Mouse (Mus musculus) left cerebral cortex, adult 11 months (tissue): ENCODE data around the gene Id1.
A peak's percentile ranks its signal among the peaks of the same experiment; 100 is the strongest.

Experiments
- DNase-seq: peaks from one replicate; pipeline ENCODE4 v3.0.0; 2022; ENCODE audit warnings: low spot score

Id1 gene

DNA sequence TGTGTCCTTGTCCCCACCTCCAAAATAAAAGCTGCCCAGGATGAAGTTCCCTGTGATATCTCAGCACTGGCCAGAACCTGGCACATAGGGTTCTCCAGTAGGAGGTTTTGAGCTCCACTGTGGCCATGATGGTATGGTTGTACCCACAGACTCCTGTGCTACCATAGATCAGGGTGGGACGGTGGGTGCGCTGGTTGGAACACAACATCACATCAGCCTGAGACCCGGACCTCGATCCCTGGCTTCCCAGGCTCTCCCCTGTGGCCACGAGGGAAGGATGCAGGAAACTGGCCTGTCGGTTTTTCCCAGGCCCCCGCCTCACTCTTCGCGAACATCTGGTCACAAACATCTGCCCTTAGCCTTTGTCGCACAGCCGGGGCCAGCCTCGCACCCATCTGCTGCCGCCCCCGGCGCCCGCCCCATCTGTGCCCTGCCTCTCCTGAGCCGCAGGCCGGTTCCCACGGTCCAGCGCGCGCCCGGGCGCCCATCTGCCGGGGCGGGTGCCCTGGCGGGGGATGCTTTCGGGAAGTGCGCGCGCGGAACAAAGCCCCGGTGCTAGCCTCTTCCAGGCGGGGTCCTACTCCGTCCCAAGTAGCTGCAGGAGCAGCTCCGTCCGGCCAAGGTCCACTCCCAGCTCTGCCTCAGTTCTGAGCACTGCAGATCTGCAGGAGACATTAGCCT lies 12.3 kb upstream of the Id1 start:
- no peak for DNase-seq

DNA sequence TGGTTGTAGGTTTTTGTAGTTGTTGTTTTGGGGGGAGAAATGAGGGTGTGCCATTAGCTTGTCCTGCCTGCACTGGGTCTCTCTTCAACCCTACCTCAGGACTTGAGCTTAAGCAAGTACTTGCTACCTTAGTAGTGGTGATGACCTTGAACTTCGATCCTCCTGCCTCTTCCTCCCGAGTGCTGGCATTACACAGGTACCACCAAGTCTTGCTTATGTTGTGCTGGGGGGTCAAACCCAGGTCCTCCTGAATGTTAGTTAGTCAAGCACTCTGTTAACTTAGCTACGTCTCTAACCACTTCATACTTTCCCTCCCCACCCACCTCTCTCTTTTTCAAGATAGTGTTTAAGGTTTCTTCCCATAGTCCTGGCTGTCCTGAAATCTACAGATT lies 11.7 kb upstream of the Id1 start:
- DNase-seq: no peak

DNA sequence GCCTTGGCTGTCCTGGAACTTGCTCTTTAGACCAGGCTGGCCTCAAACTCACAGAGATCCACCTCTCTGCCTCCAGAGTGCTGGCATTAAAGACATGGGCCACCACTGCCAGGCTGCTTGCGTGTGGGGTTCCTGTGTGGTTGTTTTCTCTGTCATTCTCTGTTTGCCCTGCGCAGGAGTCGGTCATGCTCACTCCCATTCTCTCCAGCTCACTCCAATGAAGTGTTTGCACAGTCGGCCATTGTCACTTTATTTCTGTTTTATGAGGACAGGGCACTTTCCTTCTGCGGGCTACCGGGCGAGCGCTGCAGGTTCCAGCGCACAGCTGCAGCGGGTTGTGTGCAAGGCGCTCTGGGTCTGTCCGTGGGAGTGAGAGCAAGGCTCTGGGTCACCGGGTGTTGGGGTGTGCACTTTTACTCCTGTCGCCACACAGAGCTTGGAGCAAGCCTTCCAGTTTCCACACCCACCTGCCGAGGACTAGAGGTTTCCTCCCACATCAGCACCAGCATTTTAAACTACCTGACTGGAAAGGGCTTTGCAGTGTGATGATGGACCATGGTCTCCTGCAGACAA lies 10.8 kb upstream of the Id1 start:
- no peak for DNase-seq

GRCm38 (mm10) chr2:152726213-152726612 lies 9.8 kb upstream of the Id1 start:
- DNase-seq: no peak

GRCm38 (mm10) chr2:152726751-152727335 lies 9.2 kb upstream of the Id1 start:
- no peak for DNase-seq

GRCm38 (mm10) chr2:152727795-152728510 lies 8.1 kb upstream of the Id1 start:
- DNase-seq: no peak

DNA sequence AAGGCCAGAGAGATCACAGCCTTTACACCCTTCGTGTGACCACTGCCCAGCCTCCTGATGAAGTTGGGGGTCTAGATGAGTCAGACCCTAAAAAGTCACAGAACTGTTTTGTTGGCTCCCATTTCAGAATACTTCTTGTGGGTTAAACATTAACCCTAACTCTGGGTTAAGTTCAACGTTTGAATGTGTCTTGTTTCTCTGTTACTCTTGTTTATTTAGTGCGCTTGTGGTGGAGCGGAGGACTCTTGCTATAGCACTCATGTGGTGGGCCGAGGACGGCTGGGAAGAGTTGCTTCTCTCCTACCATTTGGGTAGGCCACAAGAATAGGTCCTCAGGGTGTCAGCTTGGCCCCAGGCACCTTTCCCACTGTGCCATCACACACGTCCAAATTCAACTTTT lies 7.5 kb upstream of the Id1 start:
- no peak for DNase-seq

DNA sequence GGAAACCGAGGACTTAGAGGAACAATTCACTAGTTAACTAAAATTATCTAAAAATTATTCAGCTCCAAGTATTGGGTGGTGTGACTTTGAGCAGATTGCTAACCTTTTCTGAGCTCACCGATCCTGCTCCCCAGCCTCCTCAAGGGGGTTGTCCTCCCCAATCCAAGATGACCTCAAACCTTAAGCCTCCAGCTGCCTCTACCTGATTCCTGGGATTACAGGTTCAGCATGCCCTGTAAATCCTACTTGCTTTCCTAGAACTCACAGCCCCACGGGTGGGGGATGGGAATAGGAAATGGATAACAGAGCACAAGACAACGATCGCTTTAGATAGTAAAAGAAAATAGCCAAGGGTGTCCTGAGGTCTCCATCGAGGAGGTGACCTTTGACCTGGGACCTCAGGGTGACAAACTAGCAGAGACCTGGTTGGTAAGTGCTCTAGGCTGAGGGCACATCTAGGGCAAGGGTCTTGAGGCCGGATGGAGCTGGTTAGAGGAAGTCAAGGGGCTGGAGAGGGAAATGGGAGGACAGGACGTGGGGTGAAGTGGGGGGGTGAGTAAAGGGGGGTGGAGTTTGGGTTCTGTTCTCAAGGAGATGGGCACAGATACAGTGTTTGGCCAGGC lies 6.9 kb upstream of the Id1 start:
- DNase-seq: no peak

DNA sequence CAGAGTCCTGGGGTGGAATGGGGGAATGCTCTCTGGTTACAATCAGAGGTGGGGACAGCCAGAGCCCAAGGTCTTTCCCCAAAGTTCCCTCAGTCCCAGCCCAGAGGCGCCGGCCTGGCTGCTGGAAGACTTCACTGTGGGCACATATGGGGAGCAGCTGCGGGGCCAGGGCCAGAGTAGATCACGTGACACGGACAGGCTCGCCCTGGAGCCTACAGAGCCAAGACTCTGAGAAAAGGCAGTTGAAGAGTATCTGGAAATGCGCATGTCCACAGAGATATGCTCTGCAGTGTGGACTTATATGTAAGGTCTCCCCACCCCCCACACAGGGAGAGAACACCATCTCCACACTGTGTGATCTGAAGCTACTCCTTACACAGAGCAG lies 6.4 kb upstream of the Id1 start:
- no peak for DNase-seq

GRCm38 (mm10) chr2:152733201-152733600 lies 2.9 kb upstream of the Id1 start:
- DNase-seq: no peak

DNA sequence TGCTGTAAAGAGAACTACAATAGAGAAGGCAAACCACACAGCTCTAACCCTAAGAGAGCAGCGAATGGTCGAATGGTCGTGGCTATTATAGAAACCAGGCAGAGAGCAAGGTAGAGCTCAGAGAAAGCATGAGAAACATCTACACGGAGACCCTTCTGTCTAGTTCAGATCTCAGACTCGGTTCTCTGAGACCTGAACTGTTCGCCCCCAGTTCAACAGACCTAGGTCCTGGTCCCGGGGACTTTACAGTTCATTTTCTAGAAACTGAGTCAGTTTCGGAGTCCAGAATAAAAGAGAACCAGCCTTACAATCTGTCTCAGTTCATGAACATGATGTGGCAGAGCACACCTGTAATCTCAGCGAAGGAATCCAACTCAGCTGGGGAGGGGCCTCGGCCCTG lies 1.6 kb upstream of the Id1 start:
- no peak for DNase-seq

GRCm38 (mm10) chr2:152734984-152735383 lies 1.1 kb upstream of the Id1 start:
- peak; percentile 81 for DNase-seq

- DNase-seq: no peak
These were observed 697 bp downstream of the Id1 start for GRCm38 (mm10) chr2:152736748-152737147.

DNA sequence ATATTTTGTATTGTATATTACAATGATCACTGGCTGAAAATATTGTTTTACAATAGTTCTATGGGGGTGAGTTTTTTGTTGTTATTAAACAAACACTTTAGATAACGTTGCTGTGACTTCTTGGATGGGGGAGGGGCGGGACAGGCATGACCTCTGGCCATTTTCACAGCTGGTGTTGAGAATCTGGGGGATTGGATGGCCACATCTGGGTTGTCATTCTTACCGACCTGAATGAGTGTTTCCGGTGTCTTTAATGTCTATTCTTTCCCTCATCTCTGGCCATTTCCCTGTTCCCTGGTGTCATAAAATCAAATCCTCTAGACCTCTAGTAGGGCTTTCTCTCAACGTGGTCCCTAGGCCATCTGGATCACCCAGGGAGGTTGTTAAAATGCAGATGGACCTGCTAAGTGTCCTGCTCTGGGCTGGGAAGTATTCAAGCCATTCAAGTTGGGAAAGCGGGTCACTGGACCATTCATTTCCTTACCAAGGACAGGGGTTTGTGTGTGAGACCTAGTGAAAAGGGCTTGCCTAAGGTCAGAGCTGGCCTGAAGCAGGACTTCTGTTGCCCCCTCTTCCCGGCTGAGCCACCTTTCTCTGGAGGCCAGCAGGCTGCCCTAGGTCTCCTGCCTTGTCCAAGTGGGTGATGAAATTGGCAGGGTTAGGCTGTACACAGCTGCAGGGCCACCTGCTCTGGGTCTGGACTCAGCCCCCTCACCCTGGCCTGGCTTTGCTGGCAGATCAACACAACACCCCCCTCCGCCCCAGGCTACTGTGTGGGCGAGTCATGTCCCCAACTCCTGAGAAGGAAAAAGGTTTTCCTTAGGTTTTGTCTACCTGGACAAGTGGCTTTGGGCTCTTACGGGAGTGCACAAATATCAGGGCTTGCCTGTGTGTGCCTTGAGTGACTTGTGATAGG lies 1.5 kb downstream of the Id1 start:
- no peak for DNase-seq

- no peak for DNase-seq
These were observed 2.3 kb downstream of the Id1 start for GRCm38 (mm10) chr2:152738341-152738740.

DNA sequence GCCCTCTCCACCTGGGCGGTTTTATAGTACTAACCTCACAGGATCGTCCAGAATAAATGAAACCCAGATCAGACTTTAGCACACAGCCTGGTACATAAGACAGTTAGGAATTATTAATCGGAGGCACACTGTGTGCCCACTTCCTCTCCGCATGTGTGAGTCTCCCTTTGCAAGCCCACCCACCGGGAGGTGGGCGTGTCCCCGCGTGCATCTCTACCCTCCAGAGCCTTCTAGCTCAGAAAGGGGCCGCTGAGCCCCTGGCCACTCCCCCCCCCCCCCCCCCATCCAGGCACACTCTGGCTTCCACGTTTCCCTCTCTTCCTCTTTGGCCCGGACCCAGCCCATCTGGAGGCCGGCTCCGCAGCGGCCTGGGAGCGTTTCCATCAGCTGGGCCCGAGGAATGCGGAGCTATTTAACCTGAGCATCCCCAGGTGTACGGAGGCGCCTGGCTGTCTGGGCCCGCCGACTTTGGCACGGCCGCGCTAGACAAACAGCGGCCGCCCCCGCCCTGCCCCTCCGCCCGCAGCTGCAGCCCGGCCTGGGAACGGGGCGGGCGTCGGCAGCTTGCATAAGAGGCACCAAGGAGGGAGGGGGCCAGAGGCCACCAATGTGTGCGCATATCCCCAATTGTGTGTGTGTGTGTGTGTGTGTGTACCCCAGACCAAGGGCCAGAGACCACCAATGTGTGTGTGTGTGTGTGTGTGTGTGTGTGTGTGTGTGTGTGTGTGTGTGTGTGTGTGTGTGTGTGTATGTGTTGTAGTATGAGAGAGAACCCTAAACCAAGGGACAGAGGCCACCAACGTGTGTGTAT lies 3.2 kb downstream of the Id1 start:
- DNase-seq: no peak

GRCm38 (mm10) chr2:152739842-152740260 lies 3.8 kb downstream of the Id1 start:
- DNase-seq: no peak

DNA sequence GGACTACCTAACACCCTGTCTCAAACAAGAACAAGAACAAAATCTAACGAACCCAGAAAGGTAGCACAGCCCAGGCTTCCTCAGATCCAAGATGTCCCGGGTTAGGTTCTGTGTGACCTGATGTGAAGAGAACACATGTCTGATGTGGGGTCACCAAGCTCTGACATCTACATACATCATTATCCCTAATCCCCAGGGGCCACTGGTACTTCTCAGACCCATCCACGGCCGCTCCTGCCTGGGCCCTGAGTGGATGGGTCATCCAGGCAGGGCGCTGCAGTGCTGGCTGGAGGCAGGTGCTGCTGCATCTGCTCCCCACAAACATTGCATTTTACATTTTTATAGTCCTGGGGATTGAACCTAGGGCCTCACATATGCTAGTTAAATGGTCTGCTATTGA lies 4.4 kb downstream of the Id1 start:
- DNase-seq: no peak

- no peak for DNase-seq
These were observed 5.3 kb downstream of the Id1 start for GRCm38 (mm10) chr2:152741153-152742041.

DNA sequence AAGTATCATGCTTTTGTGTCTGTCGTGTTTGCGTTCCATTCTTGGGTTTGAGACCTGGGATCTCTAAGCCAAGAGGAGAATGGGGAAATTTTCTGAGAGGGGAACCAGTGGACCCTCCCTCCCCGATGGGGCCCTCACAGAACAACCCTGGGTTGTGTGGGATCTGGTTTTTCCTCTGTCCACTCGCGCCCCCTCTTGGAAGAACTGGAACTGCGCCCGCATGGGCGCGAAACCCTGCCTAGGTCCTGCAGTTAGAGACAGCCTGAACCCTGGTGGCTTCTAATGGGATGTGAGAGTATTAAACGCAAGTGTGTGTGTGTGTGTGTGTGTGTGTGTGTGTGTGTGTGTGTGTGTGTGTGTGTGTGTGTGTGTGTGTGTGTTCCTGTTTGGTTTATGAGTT lies 6.4 kb downstream of the Id1 start:
- no peak for DNase-seq
